Mouse (Mus musculus): ENCODE results near the gene Usp42. TPM values are rescaled to one million over a fixed set of nuclear protein-coding genes. Genes with fewer than 3 reads are reported as not detected.
A peak's percentile ranks its signal among the peaks of the same experiment; 100 is the strongest.

The Usp42 gene
- polyA plus RNA-seq, 1 experiment from 2014 or later, result 4.7 TPM

- ATAC-seq, result peak; percentile 36; the same call in 1 of the 2 replicates
- Histone ChIP-seq H3K36me3 (ENCODE audit: control insufficient read depth, insufficient read depth) (peaks cover 74% of the 10 kb centered on the region), H3K27me3 (replicated peaks; ENCODE audit: control insufficient read depth, insufficient read depth, low read length) (no peaks in the 10 kb centered on the region), H3K4me3 (ENCODE audit: low read depth, low read length) (no peak overlapping the region), H3K9me3 (ENCODE audit: control insufficient read depth) (no peaks in the 10 kb centered on the region), H3K9ac (ENCODE audit: low read depth, low read length) (no peak overlapping the region), H3K4me1 (replicated peaks; ENCODE audit: control insufficient read depth, insufficient read depth, low read length) (no peaks in the 10 kb centered on the region), H3K27ac (ENCODE audit: low read depth, low read length) (no peak overlapping the region), H3K4me2 (replicated peaks; ENCODE audit: low read depth) (no peak overlapping the region)
- 61% methylated on average over 3 of the region's 3 CpGs for WGBS
- TF ChIP-seq CTCF (IDR thresholded peaks at IDR 0.05; ENCODE audit: low read depth), result peak; percentile 78
Observed at GRCm38 (mm10) chr5:143696323-143696722, 35.8 kb downstream of the Usp42 start.

GRCm38 (mm10) chr5:143690926-143691325, 41.2 kb downstream of the Usp42 start:
- 91% methylated on average over 5 of the region's 5 CpGs for WGBS

GRCm38 (mm10) chr5:143690392-143690791, 41.7 kb downstream of the Usp42 start:
- WGBS, result 86% methylated on average over 9 of the region's 9 CpGs
- no peak overlapping the region for H3K4me2 ChIP-seq (replicated peaks; ENCODE audit: low read depth)
- H3K36me3 ChIP-seq (ENCODE audit: control insufficient read depth, insufficient read depth), result peaks cover 66% of the 10 kb centered on the region
- no peaks in the 10 kb centered on the region for H3K27me3 ChIP-seq (replicated peaks; ENCODE audit: control insufficient read depth, insufficient read depth, low read length)
- H3K4me3 ChIP-seq (ENCODE audit: low read depth, low read length), result no peak overlapping the region
- no peaks in the 10 kb centered on the region for H3K4me1 ChIP-seq (replicated peaks; ENCODE audit: control insufficient read depth, insufficient read depth, low read length)
- no peak for ATAC-seq
- no peaks in the 10 kb centered on the region for H3K9me3 ChIP-seq (ENCODE audit: control insufficient read depth)
- no peak for TF ChIP-seq CTCF (IDR thresholded peaks at IDR 0.05; ENCODE audit: low read depth)
- no peak overlapping the region for H3K27ac ChIP-seq (ENCODE audit: low read depth, low read length)
- H3K9ac ChIP-seq (ENCODE audit: low read depth, low read length), result no peak overlapping the region

More at GRCm38 (mm10) chr5:143690926-143691325, 41.2 kb downstream of the Usp42 start:
- no peak for TF ChIP-seq CTCF (IDR thresholded peaks at IDR 0.05; ENCODE audit: low read depth)
- H3K4me1 ChIP-seq (replicated peaks; ENCODE audit: control insufficient read depth, insufficient read depth, low read length), result no peaks in the 10 kb centered on the region
- no peaks in the 10 kb centered on the region for H3K27me3 ChIP-seq (replicated peaks; ENCODE audit: control insufficient read depth, insufficient read depth, low read length)
- no peak overlapping the region for H3K9ac ChIP-seq (ENCODE audit: low read depth, low read length)
- H3K27ac ChIP-seq (ENCODE audit: low read depth, low read length), result no peak overlapping the region
- H3K4me2 ChIP-seq (replicated peaks; ENCODE audit: low read depth), result no peak overlapping the region
- H3K36me3 ChIP-seq (ENCODE audit: control insufficient read depth, insufficient read depth), result peaks cover 62% of the 10 kb centered on the region
- H3K9me3 ChIP-seq (ENCODE audit: control insufficient read depth), result no peaks in the 10 kb centered on the region
- H3K4me3 ChIP-seq (ENCODE audit: low read depth, low read length), result no peak overlapping the region
- ATAC-seq, result no peak

- H3K4me1 ChIP-seq (replicated peaks; ENCODE audit: control insufficient read depth, insufficient read depth, low read length), result no peaks in the 10 kb centered on the region
- ATAC-seq, result no peak
- H3K36me3 ChIP-seq (ENCODE audit: control insufficient read depth, insufficient read depth), result peaks cover 51% of the 10 kb centered on the region
- no peak overlapping the region for H3K9ac ChIP-seq (ENCODE audit: low read depth, low read length)
- no peak overlapping the region for H3K27ac ChIP-seq (ENCODE audit: low read depth, low read length)
- no peak for TF ChIP-seq CTCF (IDR thresholded peaks at IDR 0.05; ENCODE audit: low read depth)
- 91% methylated on average over 3 of the region's 3 CpGs for WGBS
- no peaks in the 10 kb centered on the region for H3K9me3 ChIP-seq (ENCODE audit: control insufficient read depth)
- H3K4me3 ChIP-seq (ENCODE audit: low read depth, low read length), result no peak overlapping the region
- H3K4me2 ChIP-seq (replicated peaks; ENCODE audit: low read depth), result no peak overlapping the region
- no peaks in the 10 kb centered on the region for H3K27me3 ChIP-seq (replicated peaks; ENCODE audit: control insufficient read depth, insufficient read depth, low read length)
Observed at GRCm38 (mm10) chr5:143687589-143687988, 44.5 kb downstream of the Usp42 start.

- no peak overlapping the region for H3K4me3 ChIP-seq (ENCODE audit: low read depth, low read length)
Observed at GRCm38 (mm10) chr5:143686456-143686855, 45.6 kb downstream of the Usp42 start.

GRCm38 (mm10) chr5:143684911-143685390, 47.1 kb downstream of the Usp42 start:
- Histone ChIP-seq H3K4me2 (replicated peaks; ENCODE audit: low read depth) (no peak overlapping the region), H3K4me3 (ENCODE audit: low read depth, low read length) (no peak overlapping the region), H3K27ac (ENCODE audit: low read depth, low read length) (no peak overlapping the region), H3K27me3 (replicated peaks; ENCODE audit: control insufficient read depth, insufficient read depth, low read length) (no peaks in the 10 kb centered on the region), H3K36me3 (ENCODE audit: control insufficient read depth, insufficient read depth) (peaks cover 34% of the 10 kb centered on the region), H3K9ac (ENCODE audit: low read depth, low read length) (no peak overlapping the region), H3K9me3 (ENCODE audit: control insufficient read depth) (no peaks in the 10 kb centered on the region), H3K4me1 (replicated peaks; ENCODE audit: control insufficient read depth, insufficient read depth, low read length) (no peaks in the 10 kb centered on the region)
- no peak for TF ChIP-seq CTCF (IDR thresholded peaks at IDR 0.05; ENCODE audit: low read depth)
- WGBS, result 77% methylated on average over 8 of the region's 8 CpGs
- ATAC-seq, result no peak

More at GRCm38 (mm10) chr5:143686456-143686855, 45.6 kb downstream of the Usp42 start:
- Histone ChIP-seq H3K4me2 (replicated peaks; ENCODE audit: low read depth) (no peak overlapping the region), H3K9ac (ENCODE audit: low read depth, low read length) (no peak overlapping the region), H3K36me3 (ENCODE audit: control insufficient read depth, insufficient read depth) (peaks cover 39% of the 10 kb centered on the region), H3K4me1 (replicated peaks; ENCODE audit: control insufficient read depth, insufficient read depth, low read length) (no peaks in the 10 kb centered on the region), H3K27ac (ENCODE audit: low read depth, low read length) (no peak overlapping the region), H3K9me3 (ENCODE audit: control insufficient read depth) (no peaks in the 10 kb centered on the region), H3K27me3 (replicated peaks; ENCODE audit: control insufficient read depth, insufficient read depth, low read length) (no peaks in the 10 kb centered on the region)
- no peak for ATAC-seq
- no peak for TF ChIP-seq CTCF (IDR thresholded peaks at IDR 0.05; ENCODE audit: low read depth)
- WGBS, result 91% methylated on average over 3 of the region's 3 CpGs

- peaks cover 30% of the 10 kb centered on the region; the same call in 1 of the 2 replicates for H3K36me3 ChIP-seq (ENCODE audit: control insufficient read depth, insufficient read depth)
- H3K4me1 ChIP-seq (replicated peaks; ENCODE audit: control insufficient read depth, insufficient read depth, low read length), result no peaks in the 10 kb centered on the region
- no peak for ATAC-seq
- H3K27ac ChIP-seq (ENCODE audit: low read depth, low read length), result no peak overlapping the region
- H3K4me2 ChIP-seq (replicated peaks; ENCODE audit: low read depth), result no peak overlapping the region
- no peaks in the 10 kb centered on the region for H3K27me3 ChIP-seq (replicated peaks; ENCODE audit: control insufficient read depth, insufficient read depth, low read length)
- no peak overlapping the region for H3K4me3 ChIP-seq (ENCODE audit: low read depth, low read length)
- 73% methylated on average over 6 of the region's 6 CpGs for WGBS
- H3K9ac ChIP-seq (ENCODE audit: low read depth, low read length), result no peak overlapping the region
- no peak for TF ChIP-seq CTCF (IDR thresholded peaks at IDR 0.05; ENCODE audit: low read depth)
- H3K9me3 ChIP-seq (ENCODE audit: control insufficient read depth), result no peaks in the 10 kb centered on the region
Observed at GRCm38 (mm10) chr5:143683696-143684095, 48.4 kb downstream of the Usp42 start.

All from intestine, postnatal 0 days (tissue).